Mouse (Mus musculus): ENCODE measurements at regions not wholly inside any gene's neighbourhood (a gene's known extent, or its start where the extent isn't known, plus 50 kb on each side); places are given as distances from the start of the nearest gene placed in this dataset.

- Histone ChIP-seq H3K36me3 (replicated peaks; ENCODE audit: control insufficient read depth, insufficient read depth, low read depth) (no peaks in the 10 kb centered on the region), H3K27me3 (ENCODE audit: control insufficient read depth, insufficient read depth, low read length) (no peaks in the 10 kb centered on the region), H3K4me3 (ENCODE audit: insufficient read depth in 1 of 2, low read depth in 2 of 2, low read length in 2 of 2) (peak overlapping the region in 1 of 2 experiments; percentile 8; a peak in 1 of 4 replicates), H3K9me3 (ENCODE audit: control insufficient read depth, low read length) (no peaks in the 10 kb centered on the region), H3K4me1 (replicated peaks; ENCODE audit: control insufficient read depth in 2 of 2, insufficient read depth in 2 of 2, low read length in 1 of 2) (peaks cover 2 to 15% of the 10 kb centered on the region in 2 experiments; a peak in 3 of 4 replicates), H3K9ac (replicated peaks) (peak overlapping the region; percentile 35; the same call in 1 of the 2 replicates), H3K4me2 (ENCODE audit: low read depth) (peak overlapping the region; percentile 44), H3K27ac (peak overlapping the region; percentile 55; the same call in 1 of the 2 replicates)
- peak; percentile 18; the same call in 1 of the 2 replicates for TF ChIP-seq CTCF (IDR thresholded peaks at IDR 0.05; ENCODE audit: low read depth)
- peak; percentile 60 for TF ChIP-seq EP300 (IDR thresholded peaks at IDR 0.05; ENCODE audit: low read depth)
- peak; percentile 85 for ATAC-seq (ENCODE audit: insufficient read depth)
- peak in 2 of 3 experiments; percentile 46 to 52 for DNase-seq (ENCODE audit: low read depth in 3 of 3, low spot score in 3 of 3)
- 47% methylated on average over 8 of the region's 8 CpGs for WGBS (ENCODE audit: insufficient replicate concordance)
These were observed 67.0 kb upstream of the Vrk1 start for GRCm38 (mm10) chr12:105943077-105943433.

- no peak for ATAC-seq (ENCODE audit: insufficient read depth)
- Histone ChIP-seq H3K4me3 (ENCODE audit: insufficient read depth in 1 of 2, low read depth in 2 of 2, low read length in 2 of 2) (no peak overlapping the region), H3K9me3 (ENCODE audit: control insufficient read depth, low read length) (no peaks in the 10 kb centered on the region), H3K9ac (replicated peaks) (no peak overlapping the region), H3K27me3 (ENCODE audit: control insufficient read depth, insufficient read depth, low read length) (no peaks in the 10 kb centered on the region), H3K4me2 (ENCODE audit: low read depth) (no peak overlapping the region), H3K36me3 (replicated peaks; ENCODE audit: control insufficient read depth, insufficient read depth, low read depth) (no peaks in the 10 kb centered on the region), H3K27ac (no peak overlapping the region), H3K4me1 (replicated peaks; ENCODE audit: control insufficient read depth in 2 of 2, insufficient read depth in 2 of 2, low read length in 1 of 2) (peaks cover 2 to 15% of the 10 kb centered on the region in 2 experiments; a peak in 3 of 4 replicates)
- peak; percentile 66 for TF ChIP-seq CTCF (IDR thresholded peaks at IDR 0.05; ENCODE audit: low read depth)
- no peak for TF ChIP-seq EP300 (IDR thresholded peaks at IDR 0.05; ENCODE audit: low read depth)
- 42% methylated on average over 5 of the region's 5 CpGs for WGBS (ENCODE audit: insufficient replicate concordance)
- DNase-seq (ENCODE audit: low read depth in 3 of 3, low spot score in 3 of 3) = no peak
These were observed 62.7 kb upstream of the Vrk1 start for GRCm38 (mm10) chr12:105947332-105947731.

GRCm38 (mm10) chr12:105948322-105948721, 61.7 kb upstream of the Vrk1 start:
- H3K4me2 ChIP-seq (ENCODE audit: low read depth) = no peak overlapping the region
- no peaks in the 10 kb centered on the region for H3K36me3 ChIP-seq (replicated peaks; ENCODE audit: control insufficient read depth, insufficient read depth, low read depth)
- WGBS (ENCODE audit: insufficient replicate concordance) = 59% methylated on average over 2 of the region's 2 CpGs
- peaks cover 2 to 9% of the 10 kb centered on the region in 2 experiments; a peak in 3 of 4 replicates for H3K4me1 ChIP-seq (replicated peaks; ENCODE audit: control insufficient read depth in 2 of 2, insufficient read depth in 2 of 2, low read length in 1 of 2)
- no peaks in the 10 kb centered on the region for H3K9me3 ChIP-seq (ENCODE audit: control insufficient read depth, low read length)
- DNase-seq (ENCODE audit: low read depth in 3 of 3, low spot score in 3 of 3) = no peak
- no peak overlapping the region for H3K4me3 ChIP-seq (ENCODE audit: insufficient read depth in 1 of 2, low read depth in 2 of 2, low read length in 2 of 2)
- no peak for ATAC-seq (ENCODE audit: insufficient read depth)
- H3K27ac ChIP-seq = no peak overlapping the region
- H3K9ac ChIP-seq (replicated peaks) = no peak overlapping the region
- no peaks in the 10 kb centered on the region for H3K27me3 ChIP-seq (ENCODE audit: control insufficient read depth, insufficient read depth, low read length)
- TF ChIP-seq EP300 (IDR thresholded peaks at IDR 0.05; ENCODE audit: low read depth) (no peak), CTCF (IDR thresholded peaks at IDR 0.05; ENCODE audit: low read depth) (no peak)

GRCm38 (mm10) chr12:105955764-105956290, 54.2 kb upstream of the Vrk1 start:
- DNase-seq (ENCODE audit: low read depth in 3 of 3, low spot score in 3 of 3) (no peak), ATAC-seq (ENCODE audit: insufficient read depth) (peak; percentile 35; the same call in 1 of the 2 replicates)
- Histone ChIP-seq H3K4me2 (ENCODE audit: low read depth) (no peak overlapping the region), H3K9ac (replicated peaks) (no peak overlapping the region), H3K4me1 (replicated peaks; ENCODE audit: control insufficient read depth in 2 of 2, insufficient read depth in 2 of 2, low read length in 1 of 2) (peaks cover 0 to 5% of the 10 kb centered on the region in 2 experiments; a peak in 2 of 4 replicates), H3K36me3 (replicated peaks; ENCODE audit: control insufficient read depth, insufficient read depth, low read depth) (no peaks in the 10 kb centered on the region), H3K27ac (no peak overlapping the region), H3K9me3 (ENCODE audit: control insufficient read depth, low read length) (no peaks in the 10 kb centered on the region), H3K27me3 (ENCODE audit: control insufficient read depth, insufficient read depth, low read length) (peaks cover 15% of the 10 kb centered on the region), H3K4me3 (ENCODE audit: insufficient read depth in 1 of 2, low read depth in 2 of 2, low read length in 2 of 2) (no peak overlapping the region)
- TF ChIP-seq EP300 (IDR thresholded peaks at IDR 0.05; ENCODE audit: low read depth) = no peak
- TF ChIP-seq CTCF (IDR thresholded peaks at IDR 0.05; ENCODE audit: low read depth) = no peak
- WGBS (ENCODE audit: insufficient replicate concordance) = 83% methylated on average over 1 of the region's 1 CpGs

- peaks cover 0 to 5% of the 10 kb centered on the region in 2 experiments; a peak in 2 of 4 replicates for H3K4me1 ChIP-seq (replicated peaks; ENCODE audit: control insufficient read depth in 2 of 2, insufficient read depth in 2 of 2, low read length in 1 of 2)
- 50% methylated on average over 7 of the region's 7 CpGs for WGBS (ENCODE audit: insufficient replicate concordance)
- H3K36me3 ChIP-seq (replicated peaks; ENCODE audit: control insufficient read depth, insufficient read depth, low read depth) = no peaks in the 10 kb centered on the region
- no peak overlapping the region for H3K4me3 ChIP-seq (ENCODE audit: insufficient read depth in 1 of 2, low read depth in 2 of 2, low read length in 2 of 2)
- no peaks in the 10 kb centered on the region for H3K9me3 ChIP-seq (ENCODE audit: control insufficient read depth, low read length)
- ATAC-seq (ENCODE audit: insufficient read depth) (no peak), DNase-seq (ENCODE audit: low read depth in 3 of 3, low spot score in 3 of 3) (no peak)
- TF ChIP-seq EP300 (IDR thresholded peaks at IDR 0.05; ENCODE audit: low read depth) = no peak
- no peak for TF ChIP-seq CTCF (IDR thresholded peaks at IDR 0.05; ENCODE audit: low read depth)
- no peak overlapping the region for H3K27ac ChIP-seq
- H3K4me2 ChIP-seq (ENCODE audit: low read depth) = no peak overlapping the region
- H3K9ac ChIP-seq (replicated peaks) = no peak overlapping the region
- H3K27me3 ChIP-seq (ENCODE audit: control insufficient read depth, insufficient read depth, low read length) = peaks cover 30% of the 10 kb centered on the region
These were observed 50.3 kb upstream of the Vrk1 start for GRCm38 (mm10) chr12:105959756-105960155.

Measured in liver, embryonic 14.5 days (tissue).